Mouse (Mus musculus): Measurements from ENCODE around the gene Nr5a1. TPM values are rescaled to one million over a fixed set of nuclear protein-coding genes. Genes with fewer than 3 reads are reported as not detected.
A peak's percentile ranks its signal among the peaks of the same experiment; 100 is the strongest.

The Nr5a1 gene
- polyA plus RNA-seq (2016; fragmentation: Nextera tagmentation; extraction: Ambion mirVana) = 0.07 and 0.12 TPM in 2 replicates

DNA sequence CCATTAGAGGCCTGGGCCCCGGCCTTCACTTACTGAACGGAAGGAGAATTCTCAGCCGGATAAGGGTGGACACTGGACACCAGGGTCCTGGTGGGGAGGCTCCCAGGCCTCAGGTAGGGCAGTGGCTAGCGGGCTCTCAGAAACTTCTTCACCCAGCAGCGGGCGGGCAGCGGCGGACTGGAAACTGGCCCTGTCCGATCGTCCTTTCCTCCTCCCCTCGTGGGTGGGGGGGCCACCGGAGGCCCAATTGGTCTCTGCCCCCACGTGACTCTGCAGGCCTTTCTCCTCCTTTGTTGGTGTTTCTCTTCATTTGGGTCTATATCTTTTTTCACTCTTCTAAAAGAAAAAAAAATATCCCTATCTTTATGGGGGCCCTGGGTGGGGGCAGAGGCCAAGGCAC is at the start of gene Nr5a1:
TSS of gene Nr5a1 (minus strand) at position 219 of the 400 bp plus-strand sequence.
- Histone ChIP-seq H3K4me1 (peaks cover 45% of the 10 kb centered on the region), H3K36me3 (no peaks in the 10 kb centered on the region), H3K27ac (replicated peaks) (no peak within 1 kb of the TSS), H3K4me3 (no peak within 1 kb of the TSS), H3K27me3 (ENCODE audit: low read depth, poor library complexity, severe bottlenecking) (peaks cover 67% of the 10 kb centered on the region), H3K9me3 (replicated peaks) (no peaks in the 10 kb centered on the region)
- 88% methylated on average over 13 of the region's 13 CpGs for WGBS
- no peak for DNase-seq (ENCODE audit: low spot score)

GRCm38 (mm10) chr2:38739847-38740246 is 25.5 kb upstream of the Nr5a1 start:
- peaks cover 16% of the 10 kb centered on the region for H3K4me1 ChIP-seq
- peaks cover 57% of the 10 kb centered on the region for H3K36me3 ChIP-seq
- no peak overlapping the region for H3K4me3 ChIP-seq
- no peaks in the 10 kb centered on the region for H3K9me3 ChIP-seq (replicated peaks)
- no peak overlapping the region for H3K27ac ChIP-seq (replicated peaks)
- no peaks in the 10 kb centered on the region for H3K27me3 ChIP-seq (ENCODE audit: low read depth, poor library complexity, severe bottlenecking)
- 87% methylated on average over 3 of the region's 3 CpGs for WGBS
- DNase-seq (ENCODE audit: low spot score) = no peak

GRCm38 (mm10) chr2:38739410-38739809 is 25.1 kb upstream of the Nr5a1 start:
- Histone ChIP-seq H3K9me3 (replicated peaks) (no peaks in the 10 kb centered on the region), H3K27ac (replicated peaks) (no peak overlapping the region), H3K27me3 (ENCODE audit: low read depth, poor library complexity, severe bottlenecking) (no peaks in the 10 kb centered on the region), H3K4me3 (no peak overlapping the region), H3K36me3 (peaks cover 61% of the 10 kb centered on the region), H3K4me1 (peaks cover 16% of the 10 kb centered on the region)
- peak; percentile 74 for DNase-seq (ENCODE audit: low spot score)
- WGBS = 36% methylated on average over 7 of the region's 7 CpGs

DNA sequence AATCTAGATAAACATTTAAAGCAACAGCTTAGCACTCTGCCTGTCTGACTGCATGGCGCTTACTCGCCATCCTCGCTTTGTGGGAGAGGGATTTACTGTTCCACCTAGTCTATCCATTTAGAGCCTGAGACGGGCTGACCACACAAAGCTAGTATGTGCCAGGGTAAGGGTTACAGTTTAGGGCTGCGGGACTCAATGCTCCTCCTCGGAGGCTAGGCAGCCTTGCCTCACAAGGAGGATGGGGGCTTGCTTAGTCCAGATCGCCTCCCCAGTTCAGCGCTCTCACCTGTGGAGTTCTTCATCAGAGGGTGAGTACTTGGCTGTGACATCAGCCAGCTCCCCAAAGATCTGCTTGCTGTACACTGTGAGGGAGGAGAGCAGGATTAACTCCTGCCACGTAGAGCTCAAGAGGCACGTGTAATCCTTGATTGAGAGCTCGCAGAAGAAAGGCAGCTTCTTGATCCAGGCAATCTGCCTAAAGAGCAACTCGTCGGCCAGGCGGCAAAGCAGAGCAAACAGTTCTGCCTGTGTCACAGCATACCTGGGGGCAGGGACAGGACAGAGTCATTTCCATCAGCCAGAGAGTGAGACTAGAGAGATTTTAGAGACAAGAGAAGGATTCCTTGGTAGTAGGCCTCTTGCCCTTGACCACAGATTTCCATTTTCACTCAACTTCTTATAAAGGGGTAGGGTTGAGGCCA is 24.4 kb upstream of the Nr5a1 start:
- Histone ChIP-seq H3K27ac (replicated peaks) (no peak overlapping the region; the same call in 1 of the 2 replicates), H3K9me3 (replicated peaks) (no peaks in the 10 kb centered on the region), H3K27me3 (ENCODE audit: low read depth, poor library complexity, severe bottlenecking) (no peaks in the 10 kb centered on the region), H3K36me3 (peaks cover 65% of the 10 kb centered on the region), H3K4me1 (peaks cover 11% of the 10 kb centered on the region), H3K4me3 (no peak overlapping the region)
- 71% methylated on average over 14 of the region's 14 CpGs for WGBS
- no peak for DNase-seq (ENCODE audit: low spot score)

- Histone ChIP-seq H3K36me3 (peaks cover 56% of the 10 kb centered on the region), H3K4me3 (no peak overlapping the region), H3K9me3 (replicated peaks) (no peaks in the 10 kb centered on the region), H3K27me3 (ENCODE audit: low read depth, poor library complexity, severe bottlenecking) (no peaks in the 10 kb centered on the region), H3K27ac (replicated peaks) (no peak overlapping the region), H3K4me1 (peaks cover 10% of the 10 kb centered on the region)
- no peak for DNase-seq (ENCODE audit: low spot score)
Measured at GRCm38 (mm10) chr2:38735740-38736139, 21.4 kb upstream of the Nr5a1 start.

DNA sequence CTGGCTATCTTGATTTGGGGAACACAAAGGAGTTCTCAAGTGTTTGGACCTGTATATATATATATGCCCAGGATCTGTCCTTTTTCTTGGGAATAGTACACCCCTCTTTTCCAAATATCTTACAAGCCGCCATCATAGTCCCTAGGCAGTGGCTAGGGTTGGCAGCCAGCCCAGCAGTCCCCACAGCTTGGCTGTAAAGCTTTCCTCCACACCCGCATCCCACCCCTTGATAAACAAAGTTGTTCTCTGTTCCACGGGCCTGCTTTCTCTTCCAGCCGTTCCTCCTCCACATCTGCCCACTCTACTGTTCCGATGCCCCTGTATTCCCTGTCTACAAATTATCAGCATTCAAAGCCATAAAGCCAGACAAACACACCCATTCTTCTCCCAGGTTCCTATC is 20.4 kb upstream of the Nr5a1 start:
- peaks cover 57% of the 10 kb centered on the region for H3K36me3 ChIP-seq

GRCm38 (mm10) chr2:38730331-38730827 is 16.0 kb upstream of the Nr5a1 start:
- 97% methylated on average over 6 of the region's 6 CpGs for WGBS
- H3K36me3 ChIP-seq = peaks cover 58% of the 10 kb centered on the region
- no peak for DNase-seq (ENCODE audit: low spot score)

More for the DNA sequence above, 20.4 kb upstream of the Nr5a1 start:
- WGBS = 90% methylated on average over 5 of the region's 5 CpGs
- no peak for DNase-seq (ENCODE audit: low spot score)
- no peak overlapping the region for H3K27ac ChIP-seq (replicated peaks)
- no peak overlapping the region for H3K4me3 ChIP-seq
- no peaks in the 10 kb centered on the region for H3K27me3 ChIP-seq (ENCODE audit: low read depth, poor library complexity, severe bottlenecking)
- no peaks in the 10 kb centered on the region for H3K9me3 ChIP-seq (replicated peaks)
- H3K4me1 ChIP-seq = peaks cover 10% of the 10 kb centered on the region

DNA sequence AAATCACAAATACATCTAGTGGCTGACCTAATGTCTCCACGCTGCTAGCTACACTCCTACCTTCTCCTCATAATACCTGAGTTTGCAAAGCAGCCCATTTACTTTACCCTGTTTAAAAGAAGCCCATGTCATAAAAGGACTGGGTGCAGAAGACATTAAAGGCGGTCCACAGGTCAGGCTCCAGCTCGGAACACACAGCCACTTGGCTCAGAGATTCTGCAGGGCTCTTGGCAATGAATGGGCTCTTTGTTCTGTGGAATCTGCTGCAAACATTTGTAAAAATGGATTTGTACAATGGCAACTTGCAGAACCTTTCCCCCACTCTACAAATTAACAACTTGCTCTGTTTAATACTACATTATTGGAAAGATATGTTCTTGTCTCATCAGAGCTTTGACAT is 11.1 kb upstream of the Nr5a1 start:
- no peaks in the 10 kb centered on the region for H3K9me3 ChIP-seq (replicated peaks)
- no peaks in the 10 kb centered on the region for H3K27me3 ChIP-seq (ENCODE audit: low read depth, poor library complexity, severe bottlenecking)
- no peak overlapping the region for H3K27ac ChIP-seq (replicated peaks)
- peaks cover 30% of the 10 kb centered on the region for H3K4me1 ChIP-seq
- no peak for DNase-seq (ENCODE audit: low spot score)
- WGBS = 62% methylated on average over 3 of the region's 3 CpGs
- peaks cover 47% of the 10 kb centered on the region for H3K36me3 ChIP-seq
- no peak overlapping the region for H3K4me3 ChIP-seq

More at GRCm38 (mm10) chr2:38730331-38730827, 16.0 kb upstream of the Nr5a1 start:
- no peaks in the 10 kb centered on the region for H3K27me3 ChIP-seq (ENCODE audit: low read depth, poor library complexity, severe bottlenecking)
- H3K4me3 ChIP-seq = no peak overlapping the region
- peaks cover 4% of the 10 kb centered on the region; the same call in 1 of the 2 replicates for H3K4me1 ChIP-seq
- H3K27ac ChIP-seq (replicated peaks) = no peak overlapping the region
- H3K9me3 ChIP-seq (replicated peaks) = no peaks in the 10 kb centered on the region

- H3K36me3 ChIP-seq = peaks cover 32% of the 10 kb centered on the region
- WGBS = 86% methylated on average over 4 of the region's 4 CpGs
- no peak for DNase-seq (ENCODE audit: low spot score)
- no peak overlapping the region for H3K27ac ChIP-seq (replicated peaks)
- no peaks in the 10 kb centered on the region for H3K9me3 ChIP-seq (replicated peaks)
- peaks cover 41% of the 10 kb centered on the region for H3K4me1 ChIP-seq
- no peaks in the 10 kb centered on the region for H3K27me3 ChIP-seq (ENCODE audit: low read depth, poor library complexity, severe bottlenecking)
- H3K4me3 ChIP-seq = no peak overlapping the region
Measured at GRCm38 (mm10) chr2:38723378-38723777, 9.0 kb upstream of the Nr5a1 start.

GRCm38 (mm10) chr2:38722076-38722475 is 7.7 kb upstream of the Nr5a1 start:
- no peak overlapping the region for H3K4me3 ChIP-seq
- no peak for DNase-seq (ENCODE audit: low spot score)
- peaks cover 44% of the 10 kb centered on the region for H3K4me1 ChIP-seq
- H3K27ac ChIP-seq (replicated peaks) = peak overlapping the region; percentile 35; the same call in 1 of the 2 replicates
- H3K27me3 ChIP-seq (ENCODE audit: low read depth, poor library complexity, severe bottlenecking) = no peaks in the 10 kb centered on the region
- no peaks in the 10 kb centered on the region for H3K9me3 ChIP-seq (replicated peaks)
- peaks cover 22% of the 10 kb centered on the region for H3K36me3 ChIP-seq
- 38% methylated on average over 4 of the region's 4 CpGs for WGBS

GRCm38 (mm10) chr2:38720661-38721060 is 6.3 kb upstream of the Nr5a1 start:
- Histone ChIP-seq H3K36me3 (peaks cover 13% of the 10 kb centered on the region), H3K9me3 (replicated peaks) (no peaks in the 10 kb centered on the region), H3K4me3 (no peak overlapping the region), H3K27me3 (ENCODE audit: low read depth, poor library complexity, severe bottlenecking) (peaks cover 6% of the 10 kb centered on the region; the same call in 1 of the 2 replicates), H3K27ac (replicated peaks) (peak overlapping the region; percentile 19; the same call in 1 of the 2 replicates), H3K4me1 (peaks cover 43% of the 10 kb centered on the region)
- 68% methylated on average over 2 of the region's 2 CpGs for WGBS
- DNase-seq (ENCODE audit: low spot score) = no peak

DNA sequence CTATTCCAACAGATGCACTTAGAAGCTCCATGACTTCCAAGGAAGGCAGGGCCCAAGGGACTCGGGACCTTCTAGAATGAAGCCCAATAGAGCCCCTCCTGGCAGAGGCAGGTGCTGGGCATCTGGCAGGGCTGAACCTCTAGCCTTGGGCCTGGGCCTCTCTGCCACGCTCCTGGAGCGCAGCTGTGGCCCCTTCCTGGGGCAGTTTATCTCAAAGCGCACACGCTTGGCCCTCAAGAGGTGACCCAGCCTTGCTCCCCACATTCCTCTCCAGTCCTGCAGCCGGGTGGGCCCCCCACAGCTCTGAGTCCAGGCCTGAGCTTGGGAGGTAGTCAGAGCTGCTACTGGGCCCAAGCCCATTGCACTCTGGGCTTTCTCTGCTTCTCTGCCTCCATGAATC is 5.0 kb upstream of the Nr5a1 start:
- no peak overlapping the region for H3K4me3 ChIP-seq
- no peaks in the 10 kb centered on the region for H3K9me3 ChIP-seq (replicated peaks)
- DNase-seq (ENCODE audit: low spot score) = no peak
- H3K4me1 ChIP-seq = peaks cover 38% of the 10 kb centered on the region
- H3K36me3 ChIP-seq = peaks cover 12% of the 10 kb centered on the region
- peaks cover 17% of the 10 kb centered on the region for H3K27me3 ChIP-seq (ENCODE audit: low read depth, poor library complexity, severe bottlenecking)
- peak overlapping the region; percentile 55; the same call in 1 of the 2 replicates for H3K27ac ChIP-seq (replicated peaks)
- 85% methylated on average over 6 of the region's 6 CpGs for WGBS

DNA sequence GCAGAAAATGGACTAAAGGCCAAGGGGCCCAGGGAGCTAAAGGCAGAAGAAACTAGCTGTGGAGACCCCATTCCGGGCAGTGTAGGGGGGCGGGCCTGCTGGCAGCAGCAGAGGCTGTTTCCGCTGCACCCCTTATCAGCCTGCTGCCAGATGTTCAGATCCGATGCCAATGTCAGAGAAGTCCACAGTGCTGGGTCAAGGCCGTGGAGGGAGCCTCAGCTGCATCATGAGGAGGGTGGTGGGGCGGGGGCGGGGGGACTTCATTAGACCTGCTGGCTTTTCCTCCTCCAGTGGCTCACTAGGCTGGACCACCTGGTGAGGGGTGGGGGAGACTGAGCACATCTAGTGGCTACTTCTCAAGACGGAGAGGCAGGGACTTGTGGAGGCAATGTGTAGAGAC is 4.3 kb upstream of the Nr5a1 start:
- no peak overlapping the region for H3K27ac ChIP-seq (replicated peaks)
- no peaks in the 10 kb centered on the region for H3K9me3 ChIP-seq (replicated peaks)
- WGBS = 71% methylated on average over 8 of the region's 8 CpGs
- H3K27me3 ChIP-seq (ENCODE audit: low read depth, poor library complexity, severe bottlenecking) = peaks cover 24% of the 10 kb centered on the region
- H3K36me3 ChIP-seq = peaks cover 6% of the 10 kb centered on the region; the same call in 1 of the 2 replicates
- DNase-seq (ENCODE audit: low spot score) = no peak
- no peak overlapping the region for H3K4me3 ChIP-seq
- H3K4me1 ChIP-seq = peaks cover 38% of the 10 kb centered on the region
